Mouse (Mus musculus) B cell, adult (primary cell): ENCODE data around the gene Insm2. TPM values are rescaled to one million over a fixed set of nuclear protein-coding genes. Genes with fewer than 3 reads are reported as not detected.

ENCODE experiments used
- total RNA-seq: library from RNA; stranded (reverse); gene quantifications from 4 replicates; pipeline ENCODE4 v1.2.4, GENCODE M21; 2023; ENCODE audit not compliant: inconsistent age

The Insm2 gene
- total RNA-seq: not detected in 4 replicates

DNA sequence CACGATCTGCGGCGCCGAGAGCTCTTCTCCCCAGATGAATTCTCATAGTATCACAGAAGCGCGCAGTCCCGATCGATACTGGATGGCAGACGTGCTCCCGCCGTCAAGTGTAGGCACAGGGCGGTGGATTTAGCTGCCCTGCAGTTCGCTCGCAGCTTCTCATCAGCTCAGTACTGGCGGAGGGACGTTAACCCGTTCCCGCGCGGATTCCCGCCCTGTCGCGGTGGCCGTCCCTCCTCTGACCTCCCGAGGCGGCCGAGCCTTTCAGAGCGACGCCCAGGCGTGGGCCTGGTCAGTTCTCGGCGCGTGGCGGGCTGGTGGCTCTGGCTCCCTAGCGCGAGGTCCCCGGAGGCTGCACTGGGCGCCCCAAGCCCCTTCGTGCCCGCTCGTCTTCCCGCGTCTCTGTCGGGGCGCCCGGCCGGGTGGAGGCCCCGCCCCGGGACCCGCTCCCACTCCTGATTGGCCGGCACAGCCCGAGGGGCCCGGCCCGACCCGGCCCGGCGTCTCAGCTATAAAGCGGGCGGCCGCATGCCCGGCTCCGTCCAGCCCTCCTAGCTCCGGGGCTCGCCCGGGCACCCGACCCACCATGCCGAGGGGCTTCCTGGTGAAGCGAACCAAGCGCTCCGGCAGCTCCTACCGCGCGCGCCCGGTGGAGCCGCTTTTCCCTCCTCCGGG is at the start of gene Insm2:
Gene Insm2 (plus strand): TSS at position 541 of the 675 bp plus-strand sequence.

DNA sequence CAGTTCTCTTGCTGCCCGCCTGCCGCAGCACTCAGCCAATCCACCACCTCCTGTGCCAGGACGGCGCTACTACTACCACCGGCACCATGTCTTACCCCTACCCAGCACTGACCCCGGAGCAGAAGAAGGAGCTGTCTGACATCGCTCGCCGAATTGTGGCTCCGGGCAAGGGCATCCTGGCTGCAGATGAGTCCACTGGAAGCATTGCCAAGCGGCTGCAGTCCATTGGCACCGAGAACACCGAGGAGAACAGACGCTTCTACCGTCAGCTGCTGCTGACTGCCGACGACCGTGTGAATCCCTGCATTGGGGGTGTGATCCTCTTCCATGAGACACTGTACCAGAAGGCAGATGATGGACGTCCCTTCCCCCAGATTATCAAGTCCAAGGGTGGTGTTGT is 34.0 kb upstream of the Insm2 start, which contains the start of gene Aldoart2:
Gene Aldoart2 (plus strand): TSS at position 34 of the 400 bp plus-strand sequence.

Other genes starting within 250 kb of the Insm2 start
- gene Psma6, start 215.2 kb upstream of the Insm2 start, total RNA-seq: 88.5 to 110 TPM (median 105 TPM) in 4 replicates
- 238 to 281 TPM (median 271 TPM) in 4 replicates for gene Nfkbia, start 106.8 kb upstream of the Insm2 start, total RNA-seq
- gene Aldoart2, start 34.2 kb upstream of the Insm2 start, total RNA-seq: not detected in 4 replicates
- 56.7 to 67.1 TPM (median 61.6 TPM) in 4 replicates for gene Ralgapa1, start 221.7 kb downstream of the Insm2 start, total RNA-seq
- 23.1 to 31.4 TPM (median 25.4 TPM) in 4 replicates for gene Brms1l, start 236.9 kb downstream of the Insm2 start, total RNA-seq